Comparison of ENCODE assay signal across 12 mouse cellular contexts in genomic region chr6:87384761-87385160, GRCm38 (mm10). TPM values are rescaled to one million over a fixed set of nuclear protein-coding genes. Genes with fewer than 3 reads are reported as not detected.
DNase-seq lines count a peak whose midpoint lies in the region; ATAC-seq lines count a peak whose summit lies in the region.
"Had no signal": no experiment of that assay in that cellular context is flagged by ENCODE, and none has a peak within 500 bp of the region (broad histone marks: within the 10 kb centered on the region; RNA-seq: fewer than 3 reads in every experiment).

No protein-coding gene starts in this region.

- 52% methylated on average over 5 of the region's 6 CpGs for WGBS in limb, embryonic 13.5 days

- H3K9ac ChIP-seq in limb, embryonic 13.5 days: no peak overlapping the region
- H3K9ac ChIP-seq: liver, embryonic 13.5 days had no signal

- H3K36me3 ChIP-seq in limb, embryonic 13.5 days: no peaks in the 10 kb centered on the region
- H3K36me3 ChIP-seq: liver, embryonic 13.5 days had no signal

- DNase-seq in frontal cortex, adult 2 months (ENCODE audit: extremely low spot score in 1 of 2, low spot score in 1 of 2): peak; percentile 34 to 65
- DNase-seq in layer of hippocampus, adult 9-11 months: peak; percentile 26
- no peak for DNase-seq in layer of hippocampus, postnatal 10 days (ENCODE audit: low spot score in 2 of 2)
- DNase-seq in NIH3T3 (ENCODE audit: low read depth): peak; percentile 64
- DNase-seq in cerebellum, postnatal 10 days: no peak
- DNase-seq in embryo, embryonic 10 days (ENCODE audit: low spot score): no peak
- DNase-seq: liver, embryonic 13.5 days had no signal

- no peak for ATAC-seq in frontal cortex, adult (ENCODE audit: low TSS enrichment)
- no peak for ATAC-seq in limb, embryonic 13.5 days (ENCODE audit: low FRiP score, low read depth)

- peak overlapping the region; percentile 69 for H3K4me2 ChIP-seq in limb, embryonic 13.5 days (replicated peaks)

- peaks cover 37% of the 10 kb centered on the region for H3K27me3 ChIP-seq in limb, embryonic 13.5 days

- H3K27ac ChIP-seq in limb, embryonic 13.5 days: no peak overlapping the region
- H3K27ac ChIP-seq: liver, embryonic 13.5 days had no signal

- no peak overlapping the region for H3K4me3 ChIP-seq in limb, embryonic 13.5 days
- H3K4me3 ChIP-seq: liver, embryonic 13.5 days had no signal

- H3K4me1 ChIP-seq in limb, embryonic 13.5 days: peaks cover 8% of the 10 kb centered on the region; the same call in 1 of the 2 replicates

- no peaks in the 10 kb centered on the region for H3K9me3 ChIP-seq in limb, embryonic 13.5 days
- H3K9me3 ChIP-seq: liver, embryonic 13.5 days had no signal

RNA-seq across cellular contexts. Expression of gene Gkn3, which starts 4.0 kb away (rescaled TPM):
- 27.1 and 34.3 TPM in 2 replicates for polyA plus RNA-seq in frontal cortex, adult 2 months (2012; rRNA removed)
- total RNA-seq in layer of hippocampus, postnatal 10 days (2021): 1 to 10 TPM; 1.0 to 1.8 TPM
- polyA plus RNA-seq in limb, embryonic 13.5 days (2015; fragmentation: Nextera tagmentation; extraction: Ambion mirVana): 0.69 and 0.92 TPM in 2 replicates
- polyA plus RNA-seq: liver, embryonic 13.5 days; neural tube, embryonic 11.5 days had no signal

RNA-seq across cellular contexts. Expression of gene Gkn2, which starts 11.6 kb away (rescaled TPM):
- polyA plus RNA-seq in frontal cortex, adult 2 months (2012; rRNA removed): not detected in 2 replicates
- not detected for total RNA-seq in layer of hippocampus, postnatal 10 days (2021)
- not detected in 2 replicates for polyA plus RNA-seq in limb, embryonic 13.5 days (2015; fragmentation: Nextera tagmentation; extraction: Ambion mirVana)
- total RNA-seq: gastrocnemius, adult 18-20 months had no signal
- polyA plus RNA-seq: kidney, adult 2 months; liver, embryonic 13.5 days; neural tube, embryonic 11.5 days had no signal

RNA-seq across cellular contexts. Expression of gene Gkn1, which starts 34.0 kb away (rescaled TPM):
- 0.08 and 0.14 TPM in 2 replicates for polyA plus RNA-seq in frontal cortex, adult 2 months (2012; rRNA removed)
- not detected for total RNA-seq in layer of hippocampus, postnatal 10 days (2021)
- not detected in 2 replicates for polyA plus RNA-seq in limb, embryonic 13.5 days (2015; fragmentation: Nextera tagmentation; extraction: Ambion mirVana)
- total RNA-seq: gastrocnemius, adult 18-20 months had no signal
- polyA plus RNA-seq: liver, embryonic 13.5 days; neural tube, embryonic 11.5 days had no signal

RNA-seq across cellular contexts. Expression of gene Bmp10, which starts 44.0 kb away (rescaled TPM):
- not detected in 2 replicates for polyA plus RNA-seq in frontal cortex, adult 2 months (2012; rRNA removed)
- total RNA-seq in layer of hippocampus, postnatal 10 days (2021): under 1 TPM; 0.09 TPM
- not detected in 2 replicates for polyA plus RNA-seq in limb, embryonic 13.5 days (2015; fragmentation: Nextera tagmentation; extraction: Ambion mirVana)
- total RNA-seq: gastrocnemius, adult 18-20 months had no signal
- polyA plus RNA-seq: kidney, adult 2 months; neural tube, embryonic 11.5 days had no signal

RNA-seq across cellular contexts. Expression of gene Antxr1, which starts 49.1 kb away (rescaled TPM):
- polyA plus RNA-seq in frontal cortex, adult 2 months (2012; rRNA removed): 8.8 and 11.3 TPM in 2 replicates
- total RNA-seq in layer of hippocampus, postnatal 10 days (2021): 10 to 100 TPM; 15.4 to 16.5 TPM
- 20.2 and 21.1 TPM in 2 replicates for polyA plus RNA-seq in limb, embryonic 13.5 days (2015; fragmentation: Nextera tagmentation; extraction: Ambion mirVana)

Comparison
In these comparisons a context has a peak if more than half of its experiments do, and no peak if none do; other contexts are left out.
1. DNase-seq: peak in frontal cortex, adult 2 months (2 of 2), layer of hippocampus, adult 9-11 months (single experiment) and NIH3T3 (single experiment); none in layer of hippocampus, postnatal 10 days (0 of 2), cerebellum, postnatal 10 days (0 of 2) and embryo, embryonic 10 days (single experiment).
2. RNA of gene Gkn3, which starts 4.0 kb away (polyA plus RNA-seq): 27.1 to 34.3 TPM in frontal cortex, adult 2 months; 0.69 to 0.92 TPM in limb, embryonic 13.5 days; every median in the first group is over 10 times any median in the second.